Mouse (Mus musculus): ENCODE measurements around the gene Zfp804b.
"Not testable (repeated sequence)": the region's sequence is repeated elsewhere in the genome, so short reads cannot be mapped to it uniquely, and the experiment has no call there.

Gene Zfp804b

GRCm38 (mm10) chr5:7344145-7345010 lies at the start of gene Zfp804b:
TSS of gene Zfp804b (minus strand) at chr5:7344756.
- peak; percentile 1 for DNase-seq (ENCODE audit: low read depth, low spot score)

GRCm38 (mm10) chr5:7364616-7365015 lies 20.1 kb upstream of the Zfp804b start:
- DNase-seq (ENCODE audit: low read depth, low spot score): not testable (repeated sequence)

GRCm38 (mm10) chr5:7345011-7345389 lies 444 bp upstream of the Zfp804b start:
- no peak for DNase-seq (ENCODE audit: low read depth, low spot score)

- DNase-seq (ENCODE audit: low read depth, low spot score): no peak
These were observed 19.0 kb downstream of the Zfp804b start for GRCm38 (mm10) chr5:7325594-7325993.

- no peak for DNase-seq (ENCODE audit: low read depth, low spot score)
These were observed 40.7 kb downstream of the Zfp804b start, which contains the start of gene Tex47 for GRCm38 (mm10) chr5:7303819-7304218. TSS of gene Tex47 (plus strand) at chr5:7304119.

GRCm38 (mm10) chr5:7302969-7303368 lies 41.6 kb downstream of the Zfp804b start:
- no peak for DNase-seq (ENCODE audit: low read depth, low spot score)

GRCm38 (mm10) chr5:7284336-7284735 lies 60.2 kb downstream of the Zfp804b start:
- no peak for DNase-seq (ENCODE audit: low read depth, low spot score)

- no peak for DNase-seq (ENCODE audit: low read depth, low spot score)
These were observed 67.7 kb downstream of the Zfp804b start for GRCm38 (mm10) chr5:7276659-7277455.

GRCm38 (mm10) chr5:7177589-7177988 lies 167.0 kb downstream of the Zfp804b start:
- DNase-seq (ENCODE audit: low read depth, low spot score): no peak

GRCm38 (mm10) chr5:7139658-7140057 lies 204.9 kb downstream of the Zfp804b start:
- DNase-seq (ENCODE audit: low read depth, low spot score): peak; percentile 1

GRCm38 (mm10) chr5:7102387-7102786 lies 242.2 kb downstream of the Zfp804b start:
- DNase-seq (ENCODE audit: low read depth, low spot score): no peak

GRCm38 (mm10) chr5:7073936-7074631 lies 270.5 kb downstream of the Zfp804b start:
- no peak for DNase-seq (ENCODE audit: low read depth, low spot score)

- DNase-seq (ENCODE audit: low read depth, low spot score): no peak
These were observed 337.1 kb downstream of the Zfp804b start for GRCm38 (mm10) chr5:7007468-7007867.

GRCm38 (mm10) chr5:6983993-6984392 lies 360.6 kb downstream of the Zfp804b start:
- no peak for DNase-seq (ENCODE audit: low read depth, low spot score)

GRCm38 (mm10) chr5:6934837-6935236 lies 409.7 kb downstream of the Zfp804b start:
- DNase-seq (ENCODE audit: low read depth, low spot score): no peak

- DNase-seq (ENCODE audit: low read depth, low spot score): no peak
These were observed 433.3 kb downstream of the Zfp804b start for GRCm38 (mm10) chr5:6911290-6911689.

GRCm38 (mm10) chr5:6881396-6881795 lies 463.2 kb downstream of the Zfp804b start:
- no peak for DNase-seq (ENCODE audit: low read depth, low spot score)

- DNase-seq (ENCODE audit: low read depth, low spot score): no peak
These were observed 473.0 kb downstream of the Zfp804b start for GRCm38 (mm10) chr5:6871566-6871965.

- no peak for DNase-seq (ENCODE audit: low read depth, low spot score)
These were observed 473.6 kb downstream of the Zfp804b start for GRCm38 (mm10) chr5:6870970-6871369.

GRCm38 (mm10) chr5:6795396-6795795 lies 549.2 kb downstream of the Zfp804b start:
- no peak for DNase-seq (ENCODE audit: low read depth, low spot score)

GRCm38 (mm10) chr5:6769357-6769892 lies 575.1 kb downstream of the Zfp804b start:
- DNase-seq (ENCODE audit: low read depth, low spot score): no peak
